Mouse (Mus musculus) CH12.LX (cell line): ENCODE data around the gene Sgip1. TPM values are rescaled to one million over a fixed set of nuclear protein-coding genes. Genes with fewer than 3 reads are reported as not detected.

Experiments
- DNase-seq: peaks from one replicate; pipeline ENCODE4 v3.0.0-alpha.2; 2013; ENCODE audit errors: extremely low read depth
- H3K27ac ChIP-seq: 2 replicates; pipeline ENCODE4 v1.5.1; 2012; ENCODE audit warnings: low read depth, mild to moderate bottlenecking, control low read depth, moderate library complexity; ENCODE audit not compliant: insufficient read depth
- H3K27me3 ChIP-seq: replicated peaks from 2 replicates; pipeline ENCODE3; 2012; ENCODE audit warnings: inconsistent platforms
- H3K36me3 ChIP-seq, 2 experiments: replicated peaks in 1 of 2; 2 replicates each; pipeline versions ENCODE3 to v1.6.1; 2012; ENCODE audit warnings: inconsistent platforms in 1 of 2, low read length in 1 of 2, mild to moderate bottlenecking in 1 of 2, mixed read lengths in 1 of 2, moderate library complexity in 1 of 2; ENCODE audit not compliant: control insufficient read depth in 1 of 2, insufficient read depth in 1 of 2
- H3K4me1 ChIP-seq, 2 experiments: 2 replicates each; pipeline ENCODE4 v1.6.1; 2012; ENCODE audit warnings: inconsistent platforms in 1 of 2, moderate library complexity in 1 of 2; ENCODE audit not compliant: insufficient read depth in 2 of 2, control insufficient read depth in 1 of 2
- H3K4me2 ChIP-seq: 2 replicates; pipeline ENCODE4 v1.6.1; 2012; ENCODE audit warnings: low read depth, mild to moderate bottlenecking, control low read depth; ENCODE audit not compliant: poor library complexity, insufficient read depth, severe bottlenecking
- H3K4me3 ChIP-seq, 3 experiments: fragments of 150-350 bp in 1 of 3; sonication (generic) in 1 of 3; replicated peaks in 1 of 3; 2 replicates each; pipeline versions ENCODE3 to v1.5.1; 2011 to 2012; ENCODE audit warnings: low read depth in 2 of 3, low read length in 2 of 3, mild to moderate bottlenecking in 2 of 3, moderate library complexity in 2 of 3, control low read depth in 1 of 3, improper control_type of control experiment in 1 of 3, inconsistent platforms in 1 of 3, mixed read lengths in 1 of 3; ENCODE audit not compliant: poor library complexity in 1 of 3
- H3K79me2 ChIP-seq: replicated peaks from 2 replicates; pipeline ENCODE4 v1.6.1; 2012; ENCODE audit warnings: mild to moderate bottlenecking, moderate library complexity; ENCODE audit not compliant: control insufficient read depth, poor library complexity, insufficient read depth, severe bottlenecking; ENCODE audit errors: extremely low read depth
- H3K9ac ChIP-seq: 2 replicates; pipeline ENCODE4 v1.6.1; 2012; ENCODE audit warnings: low read depth, mild to moderate bottlenecking, control low read depth, moderate library complexity; ENCODE audit not compliant: insufficient read depth
- H3K9me3 ChIP-seq: replicated peaks from 2 replicates; pipeline ENCODE3; 2012; ENCODE audit warnings: low read length, inconsistent platforms, mixed read lengths
- BHLHE40 ChIP-seq: IDR thresholded peaks from 2 replicates; pipeline ENCODE4 v1.6.1; 2011; ENCODE audit warnings: mild to moderate bottlenecking, low read depth, low read length, improper control_type of control experiment
- CTCF ChIP-seq, 2 experiments: IDR thresholded peaks in 1 of 2; conservative IDR thresholded peaks in 1 of 2; 2 replicates each; pipeline ENCODE4 v1.5.1; 2011 to 2012; ENCODE audit warnings: low read depth in 2 of 2, low read length in 2 of 2, improper control_type of control experiment in 1 of 2, inconsistent platforms in 1 of 2, mild to moderate bottlenecking in 1 of 2, moderate library complexity in 1 of 2
- ELF1 ChIP-seq: IDR thresholded peaks from 2 replicates; pipeline ENCODE4 v1.6.1; 2014; ENCODE audit warnings: low read depth, mild to moderate bottlenecking, inconsistent platforms, low read length, improper control_type of control experiment
- ETS1 ChIP-seq: conservative IDR thresholded peaks from 2 replicates; pipeline ENCODE4 v1.6.1; 2012; ENCODE audit warnings: low read depth, mild to moderate bottlenecking, inconsistent platforms, low read length, improper control_type of control experiment, moderate library complexity
- HCFC1 ChIP-seq: IDR thresholded peaks from 2 replicates; pipeline ENCODE4 v1.6.1; 2012; ENCODE audit warnings: low read depth, mild to moderate bottlenecking, inconsistent platforms, low read length, improper control_type of control experiment
- JUND ChIP-seq: conservative IDR thresholded peaks from 2 replicates; pipeline ENCODE4 v1.6.1; 2011; ENCODE audit warnings: low read depth, low read length, improper control_type of control experiment
- MEF2A ChIP-seq: IDR thresholded peaks from 2 replicates; pipeline ENCODE4 v1.6.1; 2014; ENCODE audit warnings: low read depth, mild to moderate bottlenecking, inconsistent platforms, low read length, improper control_type of control experiment, borderline replicate concordance
- MYC ChIP-seq: IDR thresholded peaks from 2 replicates; pipeline ENCODE4 v1.6.1; 2011; ENCODE audit warnings: low read depth, mild to moderate bottlenecking, improper control_type of control experiment, low read length
- NELFE ChIP-seq: IDR thresholded peaks from 2 replicates; pipeline ENCODE4 v1.6.1; 2011; ENCODE audit warnings: low read depth, low read length, improper control_type of control experiment
- NRF1 ChIP-seq: IDR thresholded peaks from 2 replicates; pipeline ENCODE4 v1.6.1; 2014; ENCODE audit warnings: low read depth, mild to moderate bottlenecking, inconsistent platforms, low read length, improper control_type of control experiment, moderate library complexity
- POLR2A ChIP-seq: IDR thresholded peaks from 2 replicates; pipeline ENCODE4 v1.6.1; 2011; ENCODE audit warnings: low read depth, mild to moderate bottlenecking, improper control_type of control experiment, low read length
- RAD21 ChIP-seq: IDR thresholded peaks from 2 replicates; pipeline ENCODE4 v1.6.1; 2011; ENCODE audit warnings: low read depth, mild to moderate bottlenecking, low read length, improper control_type of control experiment, moderate library complexity
- SIN3A ChIP-seq: IDR thresholded peaks from 2 replicates; pipeline ENCODE4 v1.6.1; 2012; ENCODE audit warnings: low read length, improper control_type of control experiment, inconsistent platforms
- SMC3 ChIP-seq: IDR thresholded peaks from 2 replicates; pipeline ENCODE4 v1.6.1; 2011; ENCODE audit warnings: low read depth, low read length, improper control_type of control experiment
- TBP ChIP-seq: conservative IDR thresholded peaks from 2 replicates; pipeline ENCODE4 v1.6.1; 2011; ENCODE audit warnings: low read depth, low read length, improper control_type of control experiment
- TCF12 ChIP-seq: IDR thresholded peaks from 2 replicates; pipeline ENCODE4 v1.6.1; 2014; ENCODE audit warnings: low read depth, mild to moderate bottlenecking, inconsistent platforms, low read length, improper control_type of control experiment
- ZKSCAN1 ChIP-seq: IDR thresholded peaks from 2 replicates; pipeline ENCODE4 v1.6.1; 2012; ENCODE audit warnings: low read depth, inconsistent platforms, low read length, improper control_type of control experiment, borderline replicate concordance
- ZMIZ1 ChIP-seq: IDR thresholded peaks from 2 replicates; pipeline ENCODE4 v1.6.1; 2012; ENCODE audit warnings: low read depth, mild to moderate bottlenecking, inconsistent platforms, low read length, improper control_type of control experiment
- ZNF384 ChIP-seq: IDR thresholded peaks from 2 replicates; pipeline ENCODE4 v1.6.1; 2012; ENCODE audit warnings: low read depth, low read length, improper control_type of control experiment, inconsistent platforms
- dilution Hi-C: fragments of 300-500 bp; cut with MboI; formaldehyde crosslinking; loops from 2 replicates; pipeline ENCODE4 v1.14.3; 2020; ENCODE audit warnings: low sequenced_read_pairs; ENCODE audit not compliant: extremely low pct_unique_long_range_greater_than_20kb, extremely low pct_ligation_motif_present
- in situ Hi-C: fragments of 300-500 bp; cut with MboI; formaldehyde crosslinking; loops from 3 replicates; pipeline ENCODE4 v1.14.3; 2019; ENCODE audit warnings: low sequenced_read_pairs, low pct_ligation_motif_present, low pct_unique_long_range_greater_than_20kb, mixed read lengths
- polyA plus RNA-seq: library from polyadenylated mRNA; unstranded; fragments of >175 nt; gene quantifications from 2 replicates; pipeline ENCODE4 v1.2.1, GENCODE M21; 2012; ENCODE audit warnings: low read depth; ENCODE audit not compliant: insufficient read length
- total RNA-seq, 2 experiments: library from RNA; depleted of rRNA; stranded (reverse); fragments of 300-350 nt in 1 of 2; fragments of >200 nt in 1 of 2; gene quantifications; 2 replicates each; pipeline ENCODE4 v1.2.3; 2012 to 2014

Sgip1 gene
- total and polyA plus RNA-seq, 3 experiments = 0.07 to 0.39 (median 0.21) TPM

DNA sequence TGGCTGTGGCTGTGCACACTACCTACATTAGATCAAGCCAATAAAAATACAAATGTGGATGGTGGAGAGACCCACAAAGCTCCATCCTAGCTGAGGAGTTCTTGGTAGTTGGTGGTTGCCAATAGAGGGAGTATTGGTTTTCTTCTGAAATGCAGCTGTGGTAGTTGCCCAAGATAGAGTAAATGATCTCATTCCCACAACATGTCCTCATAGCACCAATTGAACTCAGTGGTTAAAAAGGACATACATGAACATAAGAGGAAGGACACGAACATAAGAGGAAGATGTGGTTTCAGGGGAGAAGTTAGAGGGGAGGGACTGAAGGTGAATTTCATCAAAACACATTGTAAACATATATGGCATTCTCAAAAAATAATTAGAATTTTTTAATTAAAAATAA is 21.1 kb upstream of the Sgip1 start:
- H3K9me3 ChIP-seq = no peaks in the 10 kb centered on the region
- H3K27ac ChIP-seq = no peak overlapping the region
- in situ Hi-C loops = loop anchor here (10.0 kb wide), 1 partner anchor 55 kb away; no protein-coding TSS in a partner anchor
- no peak overlapping the region for H3K4me3 ChIP-seq
- DNase-seq = peak; percentile 19
- peaks cover 0 to 6% of the 10 kb centered on the region in 2 experiments; a peak in 2 of 4 replicates for H3K4me1 ChIP-seq
- no peaks in the 10 kb centered on the region for H3K36me3 ChIP-seq
- H3K9ac ChIP-seq = no peak overlapping the region
- H3K4me2 ChIP-seq = no peak overlapping the region
- dilution Hi-C loops = no loop called here
- TF ChIP-seq POLR2A (no peak), ELF1 (no peak), MEF2A (0 out of 2 replicates have a peak, but pooled peaks have one; percentile 31), TBP (no peak)
- H3K27me3 ChIP-seq = no peaks in the 10 kb centered on the region
- no peaks in the 10 kb centered on the region for H3K79me2 ChIP-seq

DNA sequence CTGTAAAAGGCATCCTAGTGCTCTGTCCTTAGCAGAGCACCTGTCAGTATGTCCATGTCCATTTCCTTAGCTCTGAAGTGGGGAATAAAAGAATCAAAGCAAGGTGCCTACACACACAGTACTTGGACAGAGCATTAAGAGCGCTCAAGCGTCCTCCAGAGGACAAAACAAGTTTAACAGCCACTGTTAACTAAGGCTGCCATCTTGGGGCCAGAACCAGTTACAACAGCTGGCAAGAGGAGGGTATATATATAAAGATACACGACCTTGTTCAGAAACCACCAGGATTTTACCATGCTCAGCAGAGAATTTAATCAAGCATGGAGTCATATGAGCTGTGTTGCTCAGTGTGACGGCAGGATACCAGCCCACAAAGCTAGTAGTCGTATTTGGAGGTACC is 16.7 kb upstream of the Sgip1 start:
- Histone ChIP-seq H3K4me3 (no peak overlapping the region), H3K4me1 (peaks cover 4 to 6% of the 10 kb centered on the region in 2 experiments), H3K36me3 (no peaks in the 10 kb centered on the region), H3K4me2 (no peak overlapping the region), H3K27ac (no peak overlapping the region), H3K9me3 (no peaks in the 10 kb centered on the region), H3K27me3 (no peaks in the 10 kb centered on the region), H3K79me2 (no peaks in the 10 kb centered on the region), H3K9ac (no peak overlapping the region)
- in situ Hi-C loops = no loop called here
- dilution Hi-C loops = no loop called here
- TF ChIP-seq CTCF (conservative IDR thresholded peaks at IDR 0.05 in 1 of 2, IDR thresholded peaks at IDR 0.05 in 1 of 2; ENCODE audit: low read depth in 2 of 2, low read length in 2 of 2) = peak in 1 of 2 experiments; percentile 72; a peak in 2 of 4 replicates
- no peak for TF ChIP-seq MYC
- TF ChIP-seq JUND = no peak
- no peak for TF ChIP-seq ZMIZ1
- TF ChIP-seq SMC3 = peak; percentile 34
- peak; percentile 48 for TF ChIP-seq RAD21
- no peak for TF ChIP-seq ZKSCAN1
- no peak for TF ChIP-seq ETS1
- no peak for TF ChIP-seq NRF1
- no peak for TF ChIP-seq TCF12
- TF ChIP-seq SIN3A = no peak
- TF ChIP-seq ELF1 = no peak
- TF ChIP-seq BHLHE40 = no peak
- TF ChIP-seq NELFE = 0 out of 2 replicates have a peak, but pooled peaks have one; percentile 8
- TF ChIP-seq HCFC1 = no peak
- TF ChIP-seq ZNF384 = no peak
- peak; percentile 23 for DNase-seq
